Mouse (Mus musculus): ENCODE results near the gene Dsn1. TPM values are rescaled to one million over a fixed set of nuclear protein-coding genes. Genes with fewer than 3 reads are reported as not detected.

Gene Dsn1
- polyA plus RNA-seq, 1 experiment from 2014 or later, result 28.6 TPM

- peaks cover 14% of the 10 kb centered on the region for H3K4me1 ChIP-seq (ENCODE audit: control insufficient read depth, insufficient read depth, low read length)
- H3K4me2 ChIP-seq (ENCODE audit: low read depth, low read length), result no peak overlapping the region
- 34% methylated on average over 11 of the region's 11 CpGs for WGBS
- H3K9ac ChIP-seq (ENCODE audit: low read length), result no peak overlapping the region
- no peaks in the 10 kb centered on the region for H3K27me3 ChIP-seq (ENCODE audit: control insufficient read depth, insufficient read depth, low read length)
- 0 out of 2 replicates have a peak, but pooled peaks cover 4% of the 10 kb centered on the region for H3K36me3 ChIP-seq (ENCODE audit: control insufficient read depth, insufficient read depth, low read length)
- no peak for ATAC-seq (ENCODE audit: insufficient read depth, low FRiP score)
- H3K4me3 ChIP-seq (replicated peaks; ENCODE audit: low read length), result no peak overlapping the region
- H3K27ac ChIP-seq (ENCODE audit: low read length), result no peak overlapping the region; the same call in 1 of the 2 replicates
- no peaks in the 10 kb centered on the region for H3K9me3 ChIP-seq (replicated peaks; ENCODE audit: control insufficient read depth, low read length)
Observed at GRCm38 (mm10) chr2:157010634-157011310, 3.8 kb upstream of the Dsn1 start.

GRCm38 (mm10) chr2:157010121-157010520 lies 3.2 kb upstream of the Dsn1 start:
- ATAC-seq (ENCODE audit: insufficient read depth, low FRiP score), result no peak
- Histone ChIP-seq H3K4me3 (replicated peaks; ENCODE audit: low read length) (no peak overlapping the region), H3K4me2 (ENCODE audit: low read depth, low read length) (no peak overlapping the region), H3K9me3 (replicated peaks; ENCODE audit: control insufficient read depth, low read length) (no peaks in the 10 kb centered on the region), H3K4me1 (ENCODE audit: control insufficient read depth, insufficient read depth, low read length) (peaks cover 16% of the 10 kb centered on the region), H3K27me3 (ENCODE audit: control insufficient read depth, insufficient read depth, low read length) (no peaks in the 10 kb centered on the region), H3K36me3 (ENCODE audit: control insufficient read depth, insufficient read depth, low read length) (peaks cover 3% of the 10 kb centered on the region; the same call in 1 of the 2 replicates), H3K27ac (ENCODE audit: low read length) (no peak overlapping the region), H3K9ac (ENCODE audit: low read length) (no peak overlapping the region)

- no peak overlapping the region for H3K27ac ChIP-seq (ENCODE audit: low read length)
- no peak overlapping the region for H3K9ac ChIP-seq (ENCODE audit: low read length)
- H3K4me3 ChIP-seq (replicated peaks; ENCODE audit: low read length), result no peak overlapping the region
- no peak for ATAC-seq (ENCODE audit: insufficient read depth, low FRiP score)
- no peaks in the 10 kb centered on the region for H3K9me3 ChIP-seq (replicated peaks; ENCODE audit: control insufficient read depth, low read length)
- H3K4me2 ChIP-seq (ENCODE audit: low read depth, low read length), result no peak overlapping the region
- H3K36me3 ChIP-seq (ENCODE audit: control insufficient read depth, insufficient read depth, low read length), result no peaks in the 10 kb centered on the region; the same call in 1 of the 2 replicates
- H3K4me1 ChIP-seq (ENCODE audit: control insufficient read depth, insufficient read depth, low read length), result peaks cover 16% of the 10 kb centered on the region
- no peaks in the 10 kb centered on the region for H3K27me3 ChIP-seq (ENCODE audit: control insufficient read depth, insufficient read depth, low read length)
Observed at GRCm38 (mm10) chr2:157008509-157008908, 1.6 kb upstream of the Dsn1 start.

- ATAC-seq (ENCODE audit: insufficient read depth, low FRiP score), result peak; percentile 30; the same call in 1 of the 2 replicates
- no peaks in the 10 kb centered on the region; the same call in 1 of the 2 replicates for H3K36me3 ChIP-seq (ENCODE audit: control insufficient read depth, insufficient read depth, low read length)
- H3K9me3 ChIP-seq (replicated peaks; ENCODE audit: control insufficient read depth, low read length), result no peaks in the 10 kb centered on the region
- no peaks in the 10 kb centered on the region for H3K27me3 ChIP-seq (ENCODE audit: control insufficient read depth, insufficient read depth, low read length)
- peak overlapping the region; percentile 88 for H3K27ac ChIP-seq (ENCODE audit: low read length)
- H3K4me3 ChIP-seq (replicated peaks; ENCODE audit: low read length), result peak overlapping the region; percentile 80
- peaks cover 16% of the 10 kb centered on the region for H3K4me1 ChIP-seq (ENCODE audit: control insufficient read depth, insufficient read depth, low read length)
- whole genome bisulfite sequencing, result 26% methylated on average over 5 of the region's 5 CpGs
- peak overlapping the region; percentile 88 for H3K9ac ChIP-seq (ENCODE audit: low read length)
- peak overlapping the region; percentile 93 for H3K4me2 ChIP-seq (ENCODE audit: low read depth, low read length)
Observed at GRCm38 (mm10) chr2:157007234-157007596, 261 bp upstream of the Dsn1 start.

GRCm38 (mm10) chr2:157002321-157002720 lies 4.6 kb downstream of the Dsn1 start:
- Histone ChIP-seq H3K4me3 (replicated peaks; ENCODE audit: low read length) (no peak overlapping the region), H3K9ac (ENCODE audit: low read length) (no peak overlapping the region), H3K27ac (ENCODE audit: low read length) (no peak overlapping the region), H3K36me3 (ENCODE audit: control insufficient read depth, insufficient read depth, low read length) (no peaks in the 10 kb centered on the region; the same call in 1 of the 2 replicates), H3K4me1 (ENCODE audit: control insufficient read depth, insufficient read depth, low read length) (peaks cover 12% of the 10 kb centered on the region), H3K27me3 (ENCODE audit: control insufficient read depth, insufficient read depth, low read length) (no peaks in the 10 kb centered on the region), H3K4me2 (ENCODE audit: low read depth, low read length) (no peak overlapping the region), H3K9me3 (replicated peaks; ENCODE audit: control insufficient read depth, low read length) (no peaks in the 10 kb centered on the region)
- WGBS, result 87% methylated on average over 4 of the region's 4 CpGs
- no peak for ATAC-seq (ENCODE audit: insufficient read depth, low FRiP score)

GRCm38 (mm10) chr2:156998263-156998662 lies 8.7 kb downstream of the Dsn1 start:
- Histone ChIP-seq H3K4me1 (ENCODE audit: control insufficient read depth, insufficient read depth, low read length) (no peaks in the 10 kb centered on the region), H3K9me3 (replicated peaks; ENCODE audit: control insufficient read depth, low read length) (no peaks in the 10 kb centered on the region), H3K9ac (ENCODE audit: low read length) (no peak overlapping the region), H3K27me3 (ENCODE audit: control insufficient read depth, insufficient read depth, low read length) (no peaks in the 10 kb centered on the region), H3K36me3 (ENCODE audit: control insufficient read depth, insufficient read depth, low read length) (no peaks in the 10 kb centered on the region), H3K27ac (ENCODE audit: low read length) (no peak overlapping the region), H3K4me2 (ENCODE audit: low read depth, low read length) (no peak overlapping the region), H3K4me3 (replicated peaks; ENCODE audit: low read length) (no peak overlapping the region)
- WGBS, result 84% methylated on average over 5 of the region's 5 CpGs
- ATAC-seq (ENCODE audit: insufficient read depth, low FRiP score), result no peak

GRCm38 (mm10) chr2:156996576-156996975 lies 10.4 kb downstream of the Dsn1 start:
- H3K27ac ChIP-seq (ENCODE audit: low read length), result no peak overlapping the region
- no peak overlapping the region for H3K4me3 ChIP-seq (replicated peaks; ENCODE audit: low read length)
- no peaks in the 10 kb centered on the region for H3K9me3 ChIP-seq (replicated peaks; ENCODE audit: control insufficient read depth, low read length)
- no peak overlapping the region for H3K9ac ChIP-seq (ENCODE audit: low read length)
- no peak for ATAC-seq (ENCODE audit: insufficient read depth, low FRiP score)
- H3K27me3 ChIP-seq (ENCODE audit: control insufficient read depth, insufficient read depth, low read length), result no peaks in the 10 kb centered on the region
- 51% methylated on average over 6 of the region's 6 CpGs for WGBS
- H3K4me1 ChIP-seq (ENCODE audit: control insufficient read depth, insufficient read depth, low read length), result no peaks in the 10 kb centered on the region
- no peaks in the 10 kb centered on the region for H3K36me3 ChIP-seq (ENCODE audit: control insufficient read depth, insufficient read depth, low read length)
- no peak overlapping the region for H3K4me2 ChIP-seq (ENCODE audit: low read depth, low read length)

GRCm38 (mm10) chr2:156991470-156992319 lies 15.3 kb downstream of the Dsn1 start, which contains the start of gene Ndrg3:
Gene Ndrg3, minus strand, starts transcription at chr2:156992056.
- Histone ChIP-seq H3K27ac (ENCODE audit: low read length) (0 out of 2 replicates have a peak within 1 kb of the TSS, but pooled peaks have one; percentile 44), H3K4me1 (ENCODE audit: control insufficient read depth, insufficient read depth, low read length) (peaks cover 19% of the 10 kb centered on the region)
- WGBS, result under 1% methylated on average over 66 of the region's 66 CpGs

More at GRCm38 (mm10) chr2:156991470-156992319, 15.3 kb downstream of the Dsn1 start, which contains the start of gene Ndrg3:
- Histone ChIP-seq H3K4me3 (replicated peaks; ENCODE audit: low read length) (peak within 1 kb of the TSS; percentile 80), H3K27me3 (ENCODE audit: control insufficient read depth, insufficient read depth, low read length) (no peaks in the 10 kb centered on the region), H3K9ac (ENCODE audit: low read length) (peak within 1 kb of the TSS; percentile 89), H3K36me3 (ENCODE audit: control insufficient read depth, insufficient read depth, low read length) (no peaks in the 10 kb centered on the region), H3K4me2 (ENCODE audit: low read depth, low read length) (peak within 1 kb of the TSS; percentile 99), H3K9me3 (replicated peaks; ENCODE audit: control insufficient read depth, low read length) (no peaks in the 10 kb centered on the region)
- peak; percentile 96 for ATAC-seq (ENCODE audit: insufficient read depth, low FRiP score)

Data from stomach, embryonic 16.5 days (tissue).